Mouse (Mus musculus): ENCODE measurements around the gene Kctd2.
"Not testable (repeated sequence)": the region's sequence is repeated elsewhere in the genome, so short reads cannot be mapped to it uniquely, and the experiment has no call there.

Gene Kctd2

GRCm38 (mm10) chr11:115419531-115420237 is at the start of gene Kctd2, which contains the start of gene Atp5h:
TSS of gene Kctd2 (plus strand) at chr11:115420128.
TSS of gene Atp5h (minus strand) at chr11:115419962.
- peak; percentile 98 for DNase-seq (ENCODE audit: low spot score)

- DNase-seq (ENCODE audit: low spot score), result no peak
Observed at GRCm38 (mm10) chr11:115370368-115370767, 49.6 kb upstream of the Kctd2 start.

GRCm38 (mm10) chr11:115371354-115371753 is 48.6 kb upstream of the Kctd2 start:
- no peak for DNase-seq (ENCODE audit: low spot score)

DNA sequence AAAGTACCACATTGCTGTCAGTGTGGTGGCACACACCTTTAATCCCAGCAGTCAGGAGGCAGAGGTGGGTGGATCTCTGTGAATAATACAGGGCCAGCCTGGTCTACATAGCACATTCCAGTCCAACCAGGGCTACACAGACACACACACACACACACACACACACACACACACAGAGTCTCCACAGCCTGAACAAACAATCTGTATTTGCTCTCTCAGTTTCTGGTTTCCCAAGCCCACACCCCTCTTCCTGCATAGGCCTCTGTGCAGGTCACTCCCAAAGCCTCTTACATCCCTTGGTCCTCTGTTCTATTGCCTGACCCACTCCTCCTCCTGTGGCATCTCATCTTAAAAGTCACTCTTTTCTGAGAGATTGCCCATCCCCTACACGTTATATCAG is 47.9 kb upstream of the Kctd2 start:
- DNase-seq (ENCODE audit: low spot score), result no peak

- no peak for DNase-seq (ENCODE audit: low spot score)
Observed at GRCm38 (mm10) chr11:115372737-115373136, 47.2 kb upstream of the Kctd2 start.

GRCm38 (mm10) chr11:115373805-115374694 is 45.9 kb upstream of the Kctd2 start:
- peak; percentile 57 for DNase-seq (ENCODE audit: low spot score)

GRCm38 (mm10) chr11:115374695-115375425 is 45.1 kb upstream of the Kctd2 start:
- no peak for DNase-seq (ENCODE audit: low spot score)

DNA sequence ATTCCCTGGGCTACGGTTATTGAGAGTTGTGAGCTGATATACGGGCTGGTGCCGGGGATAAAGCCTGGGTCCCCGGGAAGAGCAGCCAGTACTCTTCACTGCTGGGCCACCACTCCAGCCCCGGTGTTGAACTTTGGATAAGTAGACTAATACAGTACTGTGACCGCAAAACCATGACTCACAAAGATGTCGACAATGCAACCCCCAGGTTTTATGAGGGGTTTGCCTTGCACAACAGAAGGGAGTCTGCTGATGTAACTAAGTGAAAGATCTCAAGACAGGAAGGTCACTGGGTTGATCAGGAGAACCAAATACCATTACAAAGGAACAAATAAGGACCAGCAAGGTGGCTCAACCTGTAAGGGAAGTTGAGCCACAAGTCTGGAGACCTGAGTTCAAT is 43.2 kb upstream of the Kctd2 start:
- DNase-seq (ENCODE audit: low spot score), result no peak

- DNase-seq (ENCODE audit: low spot score), result no peak
Observed at GRCm38 (mm10) chr11:115377254-115377653, 42.7 kb upstream of the Kctd2 start.

DNA sequence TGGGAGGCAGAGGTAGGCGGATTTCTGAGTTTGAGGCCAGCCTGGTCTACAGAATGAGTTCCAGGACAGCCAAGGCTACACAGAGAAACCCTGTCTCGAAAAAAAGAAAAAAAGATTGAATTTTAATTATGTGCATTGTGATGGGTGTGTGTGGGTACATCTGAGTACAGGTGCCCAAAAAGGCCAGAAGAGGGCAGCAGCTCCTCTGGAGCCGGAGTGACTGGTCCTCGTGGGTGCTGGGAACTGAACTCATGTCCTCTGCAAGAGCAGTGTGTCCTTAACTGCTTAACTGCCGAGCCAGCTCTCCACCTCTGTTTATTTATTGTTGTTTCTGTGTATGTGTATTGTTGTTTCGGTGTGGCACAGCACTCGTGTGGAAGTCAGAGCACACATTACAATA is 42.1 kb upstream of the Kctd2 start:
- no peak for DNase-seq (ENCODE audit: low spot score)

GRCm38 (mm10) chr11:115381276-115381675 is 38.7 kb upstream of the Kctd2 start:
- DNase-seq (ENCODE audit: low spot score), result no peak

DNA sequence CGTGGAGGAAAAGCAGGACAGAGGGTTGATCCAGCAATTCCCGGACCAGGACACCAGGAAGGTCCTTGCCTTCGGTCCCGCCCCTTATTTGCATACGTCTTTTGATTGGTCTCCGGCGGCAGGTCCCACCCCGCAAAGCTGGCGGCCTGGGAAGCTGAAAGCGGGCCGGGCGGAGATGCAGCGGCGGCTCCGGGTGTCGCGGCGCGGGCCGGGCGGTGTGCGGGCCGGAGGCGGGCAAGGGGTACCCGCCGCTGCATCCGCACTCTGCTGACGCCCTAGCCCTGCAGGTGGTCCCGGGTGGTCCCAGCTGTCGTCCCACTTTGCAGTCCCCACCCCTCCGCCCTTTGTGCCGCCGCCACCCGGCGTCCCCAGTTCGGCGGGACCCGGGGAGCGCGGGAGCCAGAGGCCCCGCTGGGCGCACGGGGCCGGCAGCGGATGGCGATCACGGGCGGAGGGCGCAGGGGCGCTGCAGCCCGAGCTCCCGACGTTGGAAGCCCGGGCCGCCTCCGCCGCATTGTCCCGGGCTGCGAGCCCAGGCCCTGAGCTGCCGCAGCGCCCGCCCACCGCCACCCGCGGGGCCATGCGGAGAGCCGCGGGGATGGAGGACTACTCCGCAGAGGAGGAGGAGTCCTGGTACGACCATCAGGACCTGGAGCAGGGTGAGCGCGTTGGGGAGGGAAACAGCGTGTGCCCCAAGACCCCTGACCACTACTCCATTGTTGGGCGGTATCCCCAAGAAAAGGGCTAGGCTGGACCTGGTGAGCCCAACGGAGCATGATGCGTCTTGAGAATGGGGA is 38.0 kb upstream of the Kctd2 start, which contains the start of gene Cdr2l:
Gene Cdr2l (plus strand): TSS at position 174 of the 797 bp plus-strand sequence.
- DNase-seq (ENCODE audit: low spot score), result peak; percentile 96

DNA sequence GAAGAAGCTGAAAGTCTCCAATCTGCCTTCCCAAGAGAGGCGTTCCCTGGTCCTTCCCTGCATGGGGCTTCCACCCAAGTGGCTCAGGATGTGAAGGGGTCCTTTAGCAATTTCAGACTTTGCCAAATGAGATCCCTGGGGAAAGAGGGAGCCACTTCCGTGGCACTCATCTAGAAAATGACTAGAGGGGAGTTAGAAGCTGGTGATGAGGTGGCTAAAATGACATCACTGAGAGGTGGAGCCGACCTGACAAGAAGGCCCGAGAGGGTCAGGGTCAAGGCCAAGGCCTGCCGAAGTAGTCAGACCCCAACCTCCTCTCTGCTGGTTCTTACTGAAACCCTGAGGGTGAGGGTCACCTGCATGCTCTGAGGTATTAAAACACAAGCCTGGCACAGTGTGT is 37.0 kb upstream of the Kctd2 start:
- DNase-seq (ENCODE audit: low spot score), result no peak

- DNase-seq (ENCODE audit: low spot score), result no peak
Observed at GRCm38 (mm10) chr11:115383701-115384474, 36.0 kb upstream of the Kctd2 start.

DNA sequence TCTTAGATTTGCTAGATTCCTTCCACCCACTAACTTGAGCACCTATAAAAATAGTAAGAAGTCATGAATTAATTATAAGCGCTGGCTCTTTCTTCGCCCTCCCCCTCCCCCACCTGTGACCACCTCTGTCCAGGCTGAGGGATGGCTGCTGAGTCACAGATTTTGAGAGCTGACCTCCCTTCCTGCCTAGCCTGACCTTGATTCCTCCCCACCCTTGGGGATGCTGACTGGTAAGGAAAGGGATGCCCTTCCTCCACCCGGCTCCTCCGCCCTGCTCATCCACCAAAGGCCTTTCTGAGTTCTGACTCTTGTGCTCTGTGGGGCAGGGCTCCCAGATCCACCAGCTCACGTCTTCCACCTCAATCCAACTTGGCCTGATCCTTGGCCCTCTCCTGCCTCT is 35.3 kb upstream of the Kctd2 start:
- DNase-seq (ENCODE audit: low spot score), result no peak

- DNase-seq (ENCODE audit: low spot score), result not testable (repeated sequence)
Observed at GRCm38 (mm10) chr11:115386859-115387258, 33.1 kb upstream of the Kctd2 start.

GRCm38 (mm10) chr11:115391358-115391757 is 28.6 kb upstream of the Kctd2 start:
- DNase-seq (ENCODE audit: low spot score), result no peak

GRCm38 (mm10) chr11:115393721-115394325 is 26.1 kb upstream of the Kctd2 start:
- DNase-seq (ENCODE audit: low spot score), result no peak

DNA sequence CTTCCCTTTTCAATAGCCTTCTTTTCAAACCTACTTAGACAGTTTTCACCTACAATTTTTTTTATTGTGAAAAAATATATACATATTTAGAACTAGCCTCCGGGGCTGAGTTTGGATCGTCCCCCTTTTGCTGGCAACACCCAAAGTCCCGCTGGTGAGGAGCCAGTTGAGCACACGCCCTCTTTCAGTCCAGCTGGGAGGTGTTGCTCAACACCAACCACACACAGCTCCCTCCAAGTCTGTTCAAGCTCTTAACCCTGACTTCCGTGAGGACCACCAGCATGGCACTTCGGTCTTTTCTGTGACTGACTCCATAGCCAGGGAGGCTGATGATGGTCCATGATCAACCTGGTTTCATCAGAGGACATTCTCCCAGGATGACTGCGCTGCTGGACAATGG is 21.8 kb upstream of the Kctd2 start:
- no peak for DNase-seq (ENCODE audit: low spot score)

DNA sequence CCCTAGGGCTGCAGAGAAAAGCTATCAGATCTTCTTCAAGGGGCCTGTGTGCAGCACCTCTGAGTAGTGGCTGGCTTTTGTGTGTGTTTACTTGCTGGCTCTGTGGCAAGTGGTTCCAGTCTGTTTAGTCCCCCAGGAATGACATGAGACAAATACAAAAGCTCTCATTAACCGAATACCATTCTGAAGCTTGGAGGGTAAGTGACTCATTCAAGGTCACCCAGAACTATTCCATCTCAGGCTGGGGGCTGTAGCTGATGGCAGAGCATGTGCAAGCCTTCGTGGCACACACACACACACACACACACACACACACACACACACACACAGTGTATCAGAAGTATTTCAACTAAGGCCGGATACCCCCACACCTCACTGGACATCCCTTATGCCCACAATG is 19.8 kb upstream of the Kctd2 start:
- DNase-seq (ENCODE audit: low spot score), result no peak
